Mouse (Mus musculus): Measurements from ENCODE around the gene Il1r2.

GRCm38 (mm10) chr1:40164331-40164730 is 90.5 kb downstream of the Il1r2 start:
- no peak for TF ChIP-seq CTCF (IDR thresholded peaks at IDR 0.05; ENCODE audit: borderline replicate concordance, extremely low read depth, insufficient read depth, insufficient read length)
- no peak for TF ChIP-seq POLR2A (IDR thresholded peaks at IDR 0.05; ENCODE audit: borderline replicate concordance, extremely low read depth, insufficient read depth, insufficient read length, poor library complexity, severe bottlenecking)
